Mouse (Mus musculus) heart, adult 2 months (tissue): Measurements from ENCODE around the gene Nwd2.

Source experiments
- CTCF ChIP-seq: fragments of 200-600 bp; IDR thresholded peaks from 2 replicates; pipeline ENCODE4 v1.8.1; 2022; ENCODE audit warnings: antibody characterized with exemption, mild to moderate bottlenecking, moderate library complexity
- POLR2A ChIP-seq: fragments of 200-500 bp; IDR thresholded peaks from 2 replicates; pipeline ENCODE4 v1.6.1; 2011; ENCODE audit warnings: mild to moderate bottlenecking, low read depth, low read length, control low read depth; ENCODE audit not compliant: insufficient read depth

DNA sequence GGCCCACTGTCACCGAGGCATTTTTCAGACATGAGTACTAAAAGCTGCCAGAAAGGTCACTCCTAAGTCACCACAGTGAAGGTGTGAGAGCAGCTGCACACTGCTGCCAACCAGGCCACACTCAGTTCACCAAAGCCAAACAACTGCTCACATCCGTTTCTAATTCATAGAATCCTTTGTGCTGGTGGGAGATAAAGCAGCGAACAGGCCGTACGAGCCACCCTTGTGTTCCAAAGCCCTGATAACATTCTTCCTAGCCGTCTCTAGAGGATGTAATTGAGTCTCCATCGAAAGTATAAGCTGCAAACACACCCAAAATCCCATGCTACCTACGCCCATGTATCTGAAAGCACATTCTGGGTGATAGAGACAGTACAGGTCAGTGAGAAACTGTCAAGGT, 173.0 kb downstream of the Nwd2 start:
- TF ChIP-seq CTCF (no peak), POLR2A (no peak)
